Mouse (Mus musculus) ES-E14 (cell line): ENCODE results near the gene Gm44579. TPM values are rescaled to one million over a fixed set of nuclear protein-coding genes. Genes with fewer than 3 reads are reported as not detected.

Source experiments
- DNase-seq: peaks from one replicate; pipeline ENCODE4 v3.0.0-alpha.2; 2013; ENCODE audit warnings: low read depth, low spot score
- H3K27ac ChIP-seq: 2 replicates; pipeline ENCODE4 v1.5.1; 2012; ENCODE audit warnings: low read depth, mild to moderate bottlenecking, low read length, moderate library complexity, mixed read lengths; ENCODE audit not compliant: poor library complexity, insufficient read depth, severe bottlenecking
- H3K36me3 ChIP-seq: 2 replicates; pipeline ENCODE4 v1.6.1; 2012; ENCODE audit warnings: mild to moderate bottlenecking, low read length, moderate library complexity, mixed read lengths; ENCODE audit not compliant: control insufficient read depth, poor library complexity, insufficient read depth, severe bottlenecking
- H3K4me1 ChIP-seq, 2 experiments: fragments of 150-350 bp in 1 of 2; sonication (generic) in 1 of 2; 2 replicates each; pipeline ENCODE4 v1.6.1; 2012; ENCODE audit warnings: low read length in 2 of 2, mild to moderate bottlenecking in 1 of 2, mixed read lengths in 1 of 2; ENCODE audit not compliant: control insufficient read depth in 2 of 2, insufficient read depth in 2 of 2, poor library complexity in 1 of 2
- H3K4me3 ChIP-seq, 2 experiments: fragments of 150-350 bp in 1 of 2; sonication (generic) in 1 of 2; 2 replicates each; pipeline ENCODE4 v1.5.1; 2012; ENCODE audit warnings: low read length in 2 of 2, low read depth in 1 of 2, mild to moderate bottlenecking in 1 of 2, mixed read lengths in 1 of 2; ENCODE audit not compliant: insufficient read depth in 1 of 2, poor library complexity in 1 of 2, severe bottlenecking in 1 of 2
- H3K9ac ChIP-seq: 2 replicates; pipeline ENCODE4 v1.6.1; 2012; ENCODE audit warnings: low read depth, mild to moderate bottlenecking, low read length, mixed read lengths; ENCODE audit not compliant: poor library complexity, insufficient read depth, severe bottlenecking
- H3K9me3 ChIP-seq: fragments of 150-350 bp; sonication (generic); 2 replicates; pipeline ENCODE4 v1.6.1; 2012; ENCODE audit warnings: low read depth, mild to moderate bottlenecking, low read length; ENCODE audit not compliant: control insufficient read depth, insufficient read depth
- CHD2 ChIP-seq: IDR thresholded peaks from 2 replicates; pipeline ENCODE4 v1.6.1; 2014; ENCODE audit warnings: mild to moderate bottlenecking, low read depth, low read length, inconsistent platforms
- HCFC1 ChIP-seq: IDR thresholded peaks from 2 replicates; pipeline ENCODE4 v1.6.1; 2012; ENCODE audit warnings: low read length, inconsistent platforms, borderline replicate concordance; ENCODE audit not compliant: insufficient read depth
- MAFK ChIP-seq: IDR thresholded peaks from 2 replicates; pipeline ENCODE4 v1.6.1; 2014; ENCODE audit warnings: mild to moderate bottlenecking, low read depth, low read length, inconsistent platforms; ENCODE audit not compliant: insufficient read depth
- ZC3H11A ChIP-seq: IDR thresholded peaks from 2 replicates; pipeline ENCODE4 v1.6.1; 2012; ENCODE audit warnings: low read depth, mild to moderate bottlenecking, inconsistent platforms, low read length, borderline replicate concordance
- ZNF384 ChIP-seq: IDR thresholded peaks from 2 replicates; pipeline ENCODE4 v1.6.1; 2012; ENCODE audit warnings: low read depth, low read length, inconsistent platforms
- in situ Hi-C, 2 experiments: fragments of 600-800 bp; cut with MboI; formaldehyde crosslinking; loops; one replicate each; pipeline ENCODE4 v1.15.1; 2025; ENCODE audit warnings: low sequenced_read_pairs in 2 of 2, inconsistent platforms in 1 of 2; ENCODE audit not compliant: unreplicated experiment in 2 of 2
- total RNA-seq: library from RNA; depleted of rRNA; stranded (reverse); fragments of 300-350 nt; gene quantifications from 2 replicates; pipeline ENCODE4 v1.2.3, GENCODE M21; 2012

Gm44579 gene
- total RNA-seq, 1 experiment: not detected

DNA sequence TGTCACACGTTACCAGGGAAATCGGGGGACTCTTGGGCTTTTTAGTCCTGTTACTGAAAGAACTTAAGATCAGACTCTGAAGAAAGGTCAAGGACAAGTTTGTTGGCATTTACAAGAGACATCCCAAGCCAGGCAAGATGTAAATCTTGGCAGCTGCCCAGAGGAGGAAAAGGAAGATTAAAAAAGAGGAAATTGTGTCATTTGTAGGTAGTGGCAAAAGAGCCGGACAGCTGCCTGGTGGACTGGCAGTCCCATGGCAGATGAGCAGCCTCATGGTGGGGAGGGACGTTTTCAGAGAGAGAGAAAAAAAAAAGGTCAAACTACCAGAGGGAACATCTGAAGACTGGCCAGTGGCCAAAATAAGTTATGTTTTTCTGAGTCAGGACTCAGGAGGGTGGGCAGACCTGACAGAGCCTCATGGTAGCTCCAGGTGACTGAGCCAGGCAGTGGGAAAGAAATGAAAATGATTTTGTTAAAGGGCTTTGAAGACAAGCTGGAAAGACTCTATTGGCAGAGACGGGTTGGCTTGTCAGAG is 7.4 kb downstream of the Gm44579 start:
- Histone ChIP-seq H3K9ac (no peak overlapping the region), H3K4me3 (no peak overlapping the region), H3K4me1 (no peaks in the 10 kb centered on the region), H3K27ac (no peak overlapping the region), H3K36me3 (no peaks in the 10 kb centered on the region), H3K9me3 (no peaks in the 10 kb centered on the region)
- DNase-seq: no peak
- in situ Hi-C loops: no loop called here
- no peak for TF ChIP-seq ZC3H11A
- TF ChIP-seq ZNF384: no peak
- no peak for TF ChIP-seq CHD2
- TF ChIP-seq HCFC1: no peak
- no peak for TF ChIP-seq MAFK

DNA sequence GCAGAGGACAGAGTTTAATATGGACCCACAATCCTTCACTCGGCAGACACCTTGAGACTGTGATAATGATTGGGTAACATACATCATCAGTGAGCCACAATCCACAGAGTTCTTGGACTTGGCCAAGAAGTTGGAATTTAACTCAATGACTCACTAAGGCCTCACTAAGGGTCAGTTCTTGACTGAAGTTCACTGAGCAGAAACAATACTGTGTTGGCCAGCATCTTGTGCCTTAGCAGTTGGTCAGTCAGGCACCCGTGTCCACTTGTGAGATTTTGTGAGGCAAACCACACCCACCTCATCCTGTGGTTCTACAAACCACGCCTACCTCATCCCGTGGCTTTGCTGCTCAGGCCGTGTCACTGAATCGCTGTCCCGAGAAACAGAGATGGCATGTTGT is 11.1 kb downstream of the Gm44579 start:
- TF ChIP-seq ZC3H11A: no peak
- no peak for TF ChIP-seq ZNF384
- no peak for TF ChIP-seq CHD2
- no peak for TF ChIP-seq MAFK
- Histone ChIP-seq H3K9ac (no peak overlapping the region), H3K4me3 (no peak overlapping the region), H3K9me3 (no peaks in the 10 kb centered on the region), H3K36me3 (no peaks in the 10 kb centered on the region), H3K27ac (no peak overlapping the region), H3K4me1 (no peaks in the 10 kb centered on the region)
- DNase-seq: no peak
- in situ Hi-C loops: no loop called here

DNA sequence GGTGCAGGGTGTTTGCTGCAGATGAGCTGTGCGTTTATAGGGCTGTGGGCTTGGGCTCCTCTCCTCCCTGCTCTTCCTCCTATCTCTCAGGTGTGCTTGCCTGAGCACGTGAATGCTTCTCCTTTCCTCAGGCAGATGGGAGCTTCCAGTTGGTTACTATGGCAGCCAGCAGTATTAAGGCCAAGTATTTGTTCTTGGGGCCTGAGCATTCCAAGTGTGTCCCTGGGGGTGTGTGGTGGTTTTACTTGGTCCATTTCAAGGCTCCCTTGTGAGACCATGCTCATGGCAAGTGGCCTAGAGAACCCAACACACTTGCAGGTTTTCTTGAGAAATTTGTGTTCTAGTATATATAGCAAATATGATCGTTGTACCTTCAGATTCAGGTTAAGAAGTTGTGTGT is 25.3 kb downstream of the Gm44579 start, which contains the start of gene Olfr288:
Gene Olfr288, minus strand, starts transcription at position 101 of the 400 bp plus-strand sequence.
- H3K4me3 ChIP-seq: no peak within 1 kb of the TSS
- H3K9ac ChIP-seq: no peak within 1 kb of the TSS
- no peak within 1 kb of the TSS for H3K27ac ChIP-seq
- in situ Hi-C loops: no loop called here
- no peaks in the 10 kb centered on the region for H3K36me3 ChIP-seq
- no peaks in the 10 kb centered on the region for H3K4me1 ChIP-seq
- no peaks in the 10 kb centered on the region for H3K9me3 ChIP-seq
- DNase-seq: no peak
- TF ChIP-seq CHD2: no peak

DNA sequence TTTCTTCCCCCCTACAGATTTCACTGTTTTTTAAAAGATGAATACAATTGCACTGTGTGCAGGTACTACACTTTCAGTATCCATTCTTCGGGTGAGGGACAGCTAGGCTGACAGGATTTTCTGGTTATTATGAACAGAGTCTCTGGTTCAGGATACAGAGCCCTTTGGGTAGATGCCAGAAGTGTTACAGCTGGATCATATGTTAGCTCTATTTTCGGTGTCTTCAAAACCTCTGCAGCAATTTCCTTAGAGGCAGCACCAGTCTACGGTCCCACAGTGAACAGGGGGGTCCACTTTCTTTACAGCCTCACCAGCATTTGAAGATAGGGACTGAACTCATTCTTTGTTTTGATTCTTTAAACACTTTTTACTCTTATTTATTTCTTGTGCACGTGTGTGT is 36.3 kb downstream of the Gm44579 start:
- Histone ChIP-seq H3K4me1 (0 out of 4 replicates have a peak, but pooled peaks cover 0 to 2% of the 10 kb centered on the region in 2 experiments), H3K36me3 (no peaks in the 10 kb centered on the region), H3K9me3 (no peaks in the 10 kb centered on the region), H3K27ac (no peak overlapping the region), H3K9ac (no peak overlapping the region), H3K4me3 (no peak overlapping the region)
- in situ Hi-C loops: no loop called here
- DNase-seq: no peak
- TF ChIP-seq ZC3H11A: no peak
- TF ChIP-seq HCFC1: no peak
- TF ChIP-seq MAFK: no peak
- no peak for TF ChIP-seq CHD2
- no peak for TF ChIP-seq ZNF384

DNA sequence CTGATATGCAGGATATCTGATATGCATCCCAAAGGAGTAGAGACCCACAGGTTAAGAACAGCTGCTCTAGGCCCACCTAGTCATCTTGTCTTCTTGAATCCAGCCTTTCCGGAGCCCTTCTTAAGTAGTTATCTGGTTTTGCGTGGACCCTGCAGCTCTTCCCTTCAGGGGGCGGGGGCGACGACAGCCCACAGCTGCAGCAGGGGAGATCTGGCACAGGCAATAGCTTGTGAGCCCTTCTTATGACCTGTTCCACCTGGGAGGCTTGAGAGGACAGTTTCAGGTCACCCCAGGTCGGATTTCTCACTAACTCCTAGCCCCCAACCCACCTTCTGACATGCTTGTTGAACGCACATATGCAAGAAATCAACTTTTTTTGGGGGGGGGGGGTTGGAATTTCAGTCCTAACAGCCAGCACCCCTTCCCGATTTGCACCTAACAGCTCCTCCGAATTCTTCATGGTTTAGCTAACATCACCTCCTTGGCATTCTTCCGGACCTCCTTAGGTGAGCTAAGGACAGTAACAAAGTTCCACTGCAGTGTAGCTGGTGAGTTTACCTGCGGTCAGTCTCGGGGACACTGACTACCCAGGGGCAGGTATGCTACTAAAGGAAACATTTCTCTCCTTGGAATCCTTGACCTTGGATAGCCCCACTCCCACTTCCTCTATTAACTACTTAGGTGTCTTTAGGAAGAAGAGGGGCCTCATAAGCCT is 38.8 kb downstream of the Gm44579 start:
- Histone ChIP-seq H3K9ac (no peak overlapping the region), H3K36me3 (no peaks in the 10 kb centered on the region), H3K27ac (no peak overlapping the region), H3K9me3 (no peaks in the 10 kb centered on the region), H3K4me3 (no peak overlapping the region), H3K4me1 (0 out of 4 replicates have a peak, but pooled peaks cover 0 to 2% of the 10 kb centered on the region in 2 experiments)
- no peak for DNase-seq
- in situ Hi-C loops: no loop called here
- no peak for TF ChIP-seq ZC3H11A
- no peak for TF ChIP-seq ZNF384
- no peak for TF ChIP-seq CHD2
- TF ChIP-seq MAFK: no peak
- TF ChIP-seq HCFC1: no peak
